Mouse (Mus musculus) right cerebral cortex, postnatal 4 days (tissue): ENCODE data around the gene Phykpl.
"Not testable (repeated sequence)": the region's sequence is repeated elsewhere in the genome, so short reads cannot be mapped to it uniquely, and the experiment has no call there.

Experiments used
- DNase-seq: peaks from one replicate; pipeline ENCODE4 v3.0.0-alpha.2; 2022

Phykpl gene

GRCm38 (mm10) chr11:51587059-51587458 is 2.5 kb downstream of the Phykpl start:
- DNase-seq: no peak

- DNase-seq: no peak
Measured at GRCm38 (mm10) chr11:51588833-51589232, 4.3 kb downstream of the Phykpl start.

- no peak for DNase-seq
Measured at GRCm38 (mm10) chr11:51590002-51590401, 5.4 kb downstream of the Phykpl start.

- no peak for DNase-seq
Measured at GRCm38 (mm10) chr11:51591168-51591567, 6.6 kb downstream of the Phykpl start.

GRCm38 (mm10) chr11:51591915-51592314 is 7.4 kb downstream of the Phykpl start:
- no peak for DNase-seq

- DNase-seq: no peak
Measured at GRCm38 (mm10) chr11:51593368-51593767, 8.8 kb downstream of the Phykpl start.

GRCm38 (mm10) chr11:51593849-51594248 is 9.3 kb downstream of the Phykpl start:
- DNase-seq: no peak

- no peak for DNase-seq
Measured at GRCm38 (mm10) chr11:51594715-51595350, 10.3 kb downstream of the Phykpl start.

GRCm38 (mm10) chr11:51595459-51596083 is 11.0 kb downstream of the Phykpl start:
- no peak for DNase-seq

GRCm38 (mm10) chr11:51597553-51597952 is 13.0 kb downstream of the Phykpl start:
- no peak for DNase-seq

GRCm38 (mm10) chr11:51602253-51602652 is 17.7 kb downstream of the Phykpl start:
- no peak for DNase-seq

GRCm38 (mm10) chr11:51605602-51606446 is 21.3 kb downstream of the Phykpl start:
- DNase-seq: peak; percentile 76

GRCm38 (mm10) chr11:51606447-51607095 is 22.0 kb downstream of the Phykpl start, which contains the start of gene Hnrnpab:
TSS of gene Hnrnpab (minus strand) at chr11:51606847.
- DNase-seq: peak; percentile 94

GRCm38 (mm10) chr11:51607096-51607738 is 22.7 kb downstream of the Phykpl start:
- no peak for DNase-seq

- DNase-seq: no peak
Measured at GRCm38 (mm10) chr11:51609266-51609909, 24.8 kb downstream of the Phykpl start.

GRCm38 (mm10) chr11:51609940-51610339 is 25.4 kb downstream of the Phykpl start:
- not testable (repeated sequence) for DNase-seq

GRCm38 (mm10) chr11:51614256-51614655 is 29.7 kb downstream of the Phykpl start:
- DNase-seq: no peak

GRCm38 (mm10) chr11:51615129-51615528 is 30.6 kb downstream of the Phykpl start:
- no peak for DNase-seq

- no peak for DNase-seq
Measured at GRCm38 (mm10) chr11:51615601-51616000, 31.0 kb downstream of the Phykpl start.

GRCm38 (mm10) chr11:51616113-51616512 is 31.6 kb downstream of the Phykpl start:
- not testable (repeated sequence) for DNase-seq

GRCm38 (mm10) chr11:51617693-51618092 is 33.1 kb downstream of the Phykpl start:
- DNase-seq: peak; percentile 48

GRCm38 (mm10) chr11:51618894-51619408 is 34.4 kb downstream of the Phykpl start:
- DNase-seq: no peak
